Mouse (Mus musculus) myocyte (in vitro differentiated cells): ENCODE measurements at regions not wholly inside any gene's neighbourhood (a gene's known extent, or its start where the extent isn't known, plus 50 kb on each side); places are given as distances from the start of the nearest gene placed in this dataset.

ENCODE experiments used
- CEBPB ChIP-seq: IDR thresholded peaks from 2 replicates; pipeline ENCODE4 v1.6.1; 2011; ENCODE audit warnings: mild to moderate bottlenecking, moderate library complexity; ENCODE audit not compliant: poor library complexity, insufficient read depth, severe bottlenecking
- E2F4 ChIP-seq: IDR thresholded peaks from one replicate; pipeline ENCODE4 v1.6.1; 2011; ENCODE audit warnings: mild to moderate bottlenecking, control low read depth, moderate library complexity; ENCODE audit not compliant: insufficient read depth
- MAX ChIP-seq: IDR thresholded peaks from one replicate; pipeline ENCODE4 v1.6.1; 2011; ENCODE audit warnings: low read depth, mild to moderate bottlenecking, control low read depth
- MYOD1 ChIP-seq, 3 experiments: IDR thresholded peaks; one replicate each; pipeline ENCODE4 v1.6.1; 2011; ENCODE audit warnings: control low read depth in 2 of 3, low read depth in 2 of 3, mild to moderate bottlenecking in 2 of 3, moderate library complexity in 1 of 3; ENCODE audit not compliant: insufficient read length in 2 of 3, control insufficient read depth in 1 of 3
- MYOG ChIP-seq, 3 experiments: IDR thresholded peaks; one replicate each; pipeline ENCODE4 v1.6.1; 2011; ENCODE audit warnings: control low read depth in 2 of 3, low read depth in 2 of 3, mild to moderate bottlenecking in 2 of 3; ENCODE audit not compliant: insufficient read length in 2 of 3, control insufficient read depth in 1 of 3, insufficient read depth in 1 of 3
- POLR2A ChIP-seq: IDR thresholded peaks from one replicate; pipeline ENCODE4 v1.6.1; 2011; ENCODE audit warnings: low read depth, mild to moderate bottlenecking, control low read depth, moderate library complexity; ENCODE audit not compliant: insufficient read length
- POLR2AphosphoS2 ChIP-seq: IDR thresholded peaks from one replicate; pipeline ENCODE4 v1.6.1; 2011; ENCODE audit warnings: low read depth, control low read depth; ENCODE audit not compliant: insufficient read length
- SRF ChIP-seq: IDR thresholded peaks from one replicate; pipeline ENCODE4 v1.6.1; 2011; ENCODE audit warnings: low read depth; ENCODE audit not compliant: control insufficient read depth, insufficient read length
- TCF12 ChIP-seq: IDR thresholded peaks from one replicate; pipeline ENCODE4 v1.6.1; 2011; ENCODE audit warnings: mild to moderate bottlenecking, control low read depth; ENCODE audit not compliant: poor library complexity, insufficient read depth, severe bottlenecking
- TCF3 ChIP-seq: IDR thresholded peaks from one replicate; pipeline ENCODE4 v1.6.1; 2011; ENCODE audit warnings: low read depth, control low read depth; ENCODE audit not compliant: insufficient read length
- USF1 ChIP-seq: IDR thresholded peaks from one replicate; pipeline ENCODE4 v1.6.1; 2011; ENCODE audit warnings: low read depth, mild to moderate bottlenecking, control low read depth, moderate library complexity

DNA sequence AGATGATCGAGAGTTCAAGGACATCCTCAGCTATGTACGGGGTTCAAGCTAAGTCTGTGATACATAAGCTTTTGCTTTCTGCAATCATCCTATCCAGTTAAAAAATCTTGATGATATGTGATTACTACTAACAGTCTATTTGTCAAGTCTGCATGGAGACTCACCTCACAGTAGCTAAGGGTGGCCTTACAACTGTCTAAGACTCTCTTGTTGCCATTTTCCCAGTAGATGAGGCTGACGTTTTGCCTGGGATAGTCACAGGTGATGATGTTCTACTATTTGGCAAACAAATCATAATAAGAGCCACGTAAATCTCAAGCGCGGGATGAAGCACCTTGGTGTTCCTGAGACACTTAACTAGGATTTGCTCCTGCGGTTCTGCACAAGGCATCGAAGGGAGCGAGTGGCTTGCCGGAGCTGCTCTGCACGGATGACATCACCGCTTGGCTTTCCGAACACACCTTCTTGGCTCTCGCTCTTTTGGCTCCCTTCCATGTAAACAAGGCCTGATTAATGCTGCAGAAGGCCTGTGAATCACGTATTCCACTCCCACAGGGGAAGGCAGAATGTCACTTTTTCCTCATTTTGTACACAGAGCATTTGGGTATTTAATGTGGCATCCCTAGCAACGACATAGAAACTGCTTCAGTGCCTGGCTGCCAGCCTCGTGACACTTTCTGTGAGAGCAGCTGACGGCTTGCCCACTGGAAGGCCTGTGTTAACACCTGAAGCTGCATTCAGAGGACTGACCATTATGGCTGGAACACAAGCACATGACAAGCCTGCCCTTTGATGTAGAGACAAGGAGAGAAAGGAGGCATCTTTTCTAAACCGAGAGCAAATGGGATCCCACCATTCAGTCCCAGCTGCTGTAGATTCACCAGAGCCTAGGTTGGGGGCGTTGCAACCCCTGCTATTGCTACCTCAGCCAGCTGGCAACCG, 260.5 kb upstream of the 4930412O13Rik start:
- TF ChIP-seq TCF12 (no peak), MYOG (IDR thresholded peaks at IDR 0.05; ENCODE audit: control insufficient read depth in 1 of 3, insufficient read depth in 1 of 3, insufficient read length in 2 of 3, low read depth in 2 of 3) (no peak), POLR2A (no peak), CEBPB (no peak), MYOD1 (IDR thresholded peaks at IDR 0.05; ENCODE audit: control insufficient read depth in 1 of 3, insufficient read length in 2 of 3, low read depth in 2 of 3) (no peak), MAX (no peak), USF1 (no peak), POLR2AphosphoS2 (no peak), E2F4 (no peak), TCF3 (no peak), SRF (no peak)
